Mouse (Mus musculus) intestine, postnatal 0 days (tissue): ENCODE measurements around the gene Glis3. TPM values are rescaled to one million over a fixed set of nuclear protein-coding genes. Genes with fewer than 3 reads are reported as not detected.

Source experiments
- ATAC-seq: fragments of 200-750 bp; cut with Nextera tagmentation; 2 replicates; pipeline ENCODE4 v1.8.0; 2017; ENCODE audit warnings: mild to moderate bottlenecking, moderate TSS enrichment, moderate library complexity
- H3K27ac ChIP-seq: fragments of 300-500 bp; sonication (generic); 2 replicates; pipeline ENCODE4 v1.5.1; 2014; ENCODE audit warnings: mild to moderate bottlenecking, low read depth, low read length, moderate library complexity
- H3K27me3 ChIP-seq: fragments of 300-500 bp; sonication (generic); replicated peaks from 2 replicates; pipeline ENCODE4 v1.6.1; 2014; ENCODE audit warnings: low read length, mixed read lengths; ENCODE audit not compliant: control insufficient read depth, insufficient read depth
- H3K36me3 ChIP-seq: fragments of 300-500 bp; sonication (generic); 2 replicates; pipeline ENCODE4 v1.6.1; 2014; ENCODE audit warnings: mild to moderate bottlenecking, moderate library complexity; ENCODE audit not compliant: control insufficient read depth, insufficient read depth
- H3K4me1 ChIP-seq: fragments of 300-500 bp; sonication (generic); replicated peaks from 2 replicates; pipeline ENCODE4 v1.6.1; 2014; ENCODE audit warnings: antibody characterized with exemption, low read length, mixed read lengths; ENCODE audit not compliant: control insufficient read depth, insufficient read depth
- H3K4me2 ChIP-seq: fragments of 300-500 bp; sonication (generic); replicated peaks from 2 replicates; pipeline ENCODE4 v1.6.1; 2014; ENCODE audit warnings: low read depth, mild to moderate bottlenecking, moderate library complexity
- H3K4me3 ChIP-seq: fragments of 300-500 bp; sonication (generic); 2 replicates; pipeline ENCODE4 v1.5.1; 2014; ENCODE audit warnings: low read depth, low read length
- H3K9ac ChIP-seq: fragments of 300-500 bp; sonication (generic); 2 replicates; pipeline ENCODE4 v1.6.1; 2014; ENCODE audit warnings: mild to moderate bottlenecking, low read depth, low read length
- H3K9me3 ChIP-seq: fragments of 300-500 bp; sonication (generic); 2 replicates; pipeline ENCODE4 v1.6.1; 2016; ENCODE audit warnings: mixed run types; ENCODE audit not compliant: control insufficient read depth
- CTCF ChIP-seq: sonication (generic); IDR thresholded peaks from 2 replicates; pipeline ENCODE4 v1.5.1; 2016; ENCODE audit warnings: low read depth, mild to moderate bottlenecking, control low read depth, antibody characterized with exemption, moderate library complexity
- whole genome bisulfite sequencing: fragments of 180-500 bp; shearing (Covaris S2); extraction: QIAGEN DNeasy Blood & Tissue Kit; methylation state at CpG from one replicate; pipeline ENCODE4 v1.1.7; 2014; 5-methylcytosine and 5-hydroxymethylcytosine counted together
- polyA plus RNA-seq: library from polyadenylated mRNA; unstranded; fragments of >200 nt; fragmentation: Nextera tagmentation; extraction: Ambion mirVana; gene quantifications from 2 replicates; pipeline ENCODE4 v1.2.1, GENCODE M21; 2015

Gene Glis3
- polyA plus RNA-seq, 1 experiment from 2014 or later = 0.86 TPM

- ATAC-seq = no peak
- Histone ChIP-seq H3K9ac (no peak overlapping the region), H3K4me1 (no peaks in the 10 kb centered on the region), H3K9me3 (no peaks in the 10 kb centered on the region; the same call in 1 of the 2 replicates), H3K27ac (no peak overlapping the region), H3K4me3 (no peak overlapping the region), H3K36me3 (no peaks in the 10 kb centered on the region), H3K27me3 (no peaks in the 10 kb centered on the region), H3K4me2 (no peak overlapping the region)
- 68% methylated on average over 4 of the region's 4 CpGs for WGBS
- no peak for TF ChIP-seq CTCF
Observed at GRCm38 (mm10) chr19:28714674-28715073, 34.8 kb upstream of the Glis3 start.

GRCm38 (mm10) chr19:28697718-28698117 lies 17.8 kb upstream of the Glis3 start:
- Histone ChIP-seq H3K9ac (no peak overlapping the region), H3K9me3 (no peaks in the 10 kb centered on the region), H3K4me3 (no peak overlapping the region), H3K4me1 (no peaks in the 10 kb centered on the region), H3K27me3 (no peaks in the 10 kb centered on the region), H3K27ac (no peak overlapping the region), H3K36me3 (no peaks in the 10 kb centered on the region), H3K4me2 (no peak overlapping the region)
- TF ChIP-seq CTCF = peak; percentile 56
- no peak for ATAC-seq
- 66% methylated on average over 3 of the region's 3 CpGs for WGBS

GRCm38 (mm10) chr19:28686398-28686797 lies 6.5 kb upstream of the Glis3 start:
- WGBS = 39% methylated on average over 4 of the region's 4 CpGs
- H3K4me1 ChIP-seq = no peaks in the 10 kb centered on the region
- H3K36me3 ChIP-seq = no peaks in the 10 kb centered on the region
- no peaks in the 10 kb centered on the region for H3K9me3 ChIP-seq
- H3K27me3 ChIP-seq = no peaks in the 10 kb centered on the region
- no peak for TF ChIP-seq CTCF
- no peak overlapping the region for H3K4me2 ChIP-seq
- H3K4me3 ChIP-seq = no peak overlapping the region
- H3K9ac ChIP-seq = no peak overlapping the region
- H3K27ac ChIP-seq = no peak overlapping the region
- no peak for ATAC-seq

DNA sequence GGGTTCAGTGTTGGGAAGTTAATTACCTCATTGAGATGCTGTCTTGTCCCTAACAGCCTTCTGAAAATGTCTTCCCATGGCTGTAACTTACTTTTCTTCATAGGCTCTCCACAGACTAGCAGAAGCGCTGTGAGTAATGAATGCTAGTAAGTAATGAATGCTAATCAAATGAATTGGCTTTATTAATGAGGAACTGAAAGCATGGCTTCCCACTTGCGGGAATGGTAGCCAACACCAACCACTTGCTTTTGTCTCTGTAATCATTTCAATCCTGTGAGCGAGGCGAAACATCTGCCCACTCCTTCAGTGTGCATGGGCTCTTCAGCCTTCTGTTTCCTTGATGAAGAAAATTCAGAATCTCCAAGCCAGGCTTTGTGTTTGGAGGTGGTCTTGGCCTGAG lies 5.6 kb upstream of the Glis3 start:
- no peaks in the 10 kb centered on the region for H3K9me3 ChIP-seq
- 0 out of 2 replicates have a peak, but pooled peaks cover 3% of the 10 kb centered on the region for H3K27me3 ChIP-seq
- no peak for TF ChIP-seq CTCF
- H3K36me3 ChIP-seq = no peaks in the 10 kb centered on the region
- H3K4me3 ChIP-seq = no peak overlapping the region
- H3K4me2 ChIP-seq = no peak overlapping the region
- no peak overlapping the region for H3K9ac ChIP-seq
- WGBS = 91% methylated on average over 4 of the region's 4 CpGs
- H3K27ac ChIP-seq = no peak overlapping the region
- H3K4me1 ChIP-seq = no peaks in the 10 kb centered on the region
- ATAC-seq = no peak

GRCm38 (mm10) chr19:28684347-28684746 lies 4.5 kb upstream of the Glis3 start:
- Histone ChIP-seq H3K27ac (no peak overlapping the region), H3K27me3 (peaks cover 15% of the 10 kb centered on the region; the same call in 1 of the 2 replicates), H3K4me3 (no peak overlapping the region), H3K36me3 (no peaks in the 10 kb centered on the region), H3K9ac (no peak overlapping the region), H3K9me3 (no peaks in the 10 kb centered on the region), H3K4me1 (no peaks in the 10 kb centered on the region), H3K4me2 (no peak overlapping the region)
- ATAC-seq = no peak
- no peak for TF ChIP-seq CTCF
- 68% methylated on average over 6 of the region's 6 CpGs for WGBS

DNA sequence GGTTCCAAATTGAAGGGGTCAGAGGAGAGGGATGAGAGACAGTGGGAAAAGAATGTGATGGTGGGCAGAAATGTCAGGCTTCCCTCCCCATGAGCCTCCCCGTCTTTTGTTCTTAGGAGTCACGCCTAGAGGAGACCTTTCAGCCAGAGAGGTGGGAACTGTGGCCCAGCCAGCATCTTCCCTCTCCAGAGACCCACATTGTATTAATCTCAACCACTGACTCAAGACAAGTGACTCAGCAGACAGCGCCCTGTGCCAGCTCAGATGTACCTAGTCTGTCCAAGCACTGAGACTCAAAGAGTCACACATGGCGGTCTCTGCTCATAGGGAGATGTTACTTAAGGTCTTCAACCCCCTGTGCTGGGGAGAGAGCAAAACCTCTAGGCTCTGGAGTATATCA lies 3.5 kb upstream of the Glis3 start:
- Histone ChIP-seq H3K9me3 (no peaks in the 10 kb centered on the region), H3K27ac (no peak overlapping the region), H3K27me3 (peaks cover 16% of the 10 kb centered on the region; the same call in 1 of the 2 replicates), H3K4me3 (no peak overlapping the region), H3K9ac (no peak overlapping the region), H3K4me2 (no peak overlapping the region), H3K36me3 (no peaks in the 10 kb centered on the region), H3K4me1 (no peaks in the 10 kb centered on the region)
- WGBS = over 99% methylated on average over 4 of the region's 4 CpGs
- no peak for TF ChIP-seq CTCF
- no peak for ATAC-seq

DNA sequence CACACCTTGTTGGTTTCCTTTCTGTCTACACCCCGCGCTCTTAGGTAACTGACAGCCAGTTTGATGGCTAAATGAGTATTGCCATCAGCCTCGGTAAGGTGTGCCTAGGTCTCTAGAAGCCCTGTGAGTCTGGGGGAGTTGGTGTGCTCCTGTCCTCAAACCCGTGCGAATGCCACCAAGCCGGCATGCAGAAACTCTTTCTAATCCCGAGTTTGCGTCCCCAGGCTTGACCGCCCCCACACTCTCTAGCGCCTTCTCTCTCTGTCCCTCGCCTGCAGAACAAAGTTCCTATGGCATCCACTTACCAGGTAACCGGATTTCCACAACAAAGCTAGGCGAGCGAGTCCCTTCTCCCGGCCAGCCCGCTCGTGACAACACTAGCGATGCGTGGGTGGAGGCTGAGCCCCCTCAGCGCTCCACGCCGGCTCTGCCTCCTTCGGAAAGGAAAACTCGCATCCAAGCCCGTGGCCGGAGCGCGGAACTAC lies 544 bp downstream of the Glis3 start:
- WGBS = under 1% methylated on average over 28 of the region's 28 CpGs
- peak overlapping the region; percentile 96 for H3K4me2 ChIP-seq
- no peak for TF ChIP-seq CTCF
- H3K27me3 ChIP-seq = peaks cover 21% of the 10 kb centered on the region; the same call in 1 of the 2 replicates
- H3K9me3 ChIP-seq = no peaks in the 10 kb centered on the region
- no peaks in the 10 kb centered on the region for H3K36me3 ChIP-seq
- H3K4me3 ChIP-seq = peak overlapping the region; percentile 63
- H3K4me1 ChIP-seq = 0 out of 2 replicates have a peak, but pooled peaks cover 3% of the 10 kb centered on the region
- ATAC-seq = no peak
- peak overlapping the region; percentile 45; the same call in 1 of the 2 replicates for H3K9ac ChIP-seq
- no peak overlapping the region for H3K27ac ChIP-seq
